In the genomic region with DNA sequence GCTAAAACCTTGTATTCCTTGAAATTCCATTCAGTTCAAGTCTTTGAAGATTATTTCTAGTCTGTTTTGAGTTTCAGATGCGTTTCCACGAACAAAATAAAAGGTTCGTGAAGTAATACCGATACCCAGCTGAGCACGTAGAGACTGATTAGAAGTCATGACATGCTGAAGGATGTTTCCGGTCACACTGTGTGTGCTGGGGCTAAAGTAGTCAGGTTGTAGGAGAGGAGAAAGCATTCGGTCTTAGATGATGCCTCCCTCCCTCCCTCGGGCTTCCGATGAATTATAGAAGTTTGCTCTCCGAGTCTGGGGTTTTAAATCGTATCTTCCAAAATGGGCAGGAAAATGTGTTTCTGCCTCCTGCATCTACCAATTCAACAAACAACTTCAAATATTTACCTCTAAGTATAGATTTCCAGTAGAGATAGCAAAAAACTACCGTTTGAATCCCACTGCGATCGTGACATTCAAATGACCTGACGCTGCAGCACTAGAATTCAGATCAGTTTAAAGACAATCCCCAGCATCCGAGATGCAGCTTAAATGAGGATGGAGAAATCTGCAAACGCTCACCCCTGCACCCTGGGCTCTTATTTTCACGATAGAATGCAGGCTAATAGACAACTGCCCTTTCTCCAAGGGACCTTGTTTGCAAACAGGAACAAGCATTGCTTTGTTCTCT, we compare ENCODE assay signal across 11 mouse cellular contexts. TPM values are rescaled to one million over a fixed set of nuclear protein-coding genes. Genes with fewer than 3 reads are reported as not detected.
DNase-seq lines count a peak whose midpoint lies in the region; ATAC-seq lines count a peak whose summit lies in the region.
"Had no signal": no experiment of that assay in that cellular context is flagged by ENCODE, and none has a peak within 500 bp of the region (broad histone marks: within the 10 kb centered on the region; RNA-seq: fewer than 3 reads in every experiment).

No protein-coding gene starts in this region.

- H3K27ac ChIP-seq in heart, embryonic 16.5 days (ENCODE audit: low read length) = no peak overlapping the region
- H3K27ac ChIP-seq in embryonic facial prominence, embryonic 15.5 days (replicated peaks) = no peak overlapping the region
- H3K27ac ChIP-seq in limb, embryonic 11.5 days (replicated peaks; ENCODE audit: low read depth, low read length) = no peak overlapping the region

- WGBS in heart, embryonic 16.5 days = 30% methylated on average over 18 of the region's 18 CpGs
- WGBS in embryonic facial prominence, embryonic 15.5 days = 25% methylated on average over 18 of the region's 18 CpGs
- WGBS in limb, embryonic 11.5 days = 35% methylated on average over 18 of the region's 18 CpGs

- DNase-seq in heart, postnatal 25 days (ENCODE audit: low spot score) = no peak
- DNase-seq in brain, adult 2 months (ENCODE audit: low read depth, low spot score) = peak; percentile 37
- DNase-seq in limb, embryonic 11.5 days (ENCODE audit: low spot score) = no peak
- no peak for DNase-seq in testis, postnatal 10 days (ENCODE audit: low spot score)
- no peak for DNase-seq in layer of hippocampus, adult 18-20 months (ENCODE audit: low spot score in 2 of 2)
- DNase-seq in Muller cell, postnatal 12 days (ENCODE audit: inconsistent ontology term) = no peak
- DNase-seq: gastrocnemius, postnatal 25 days; thymus, postnatal 4 days had no signal

- no peaks in the 10 kb centered on the region for H3K36me3 ChIP-seq in heart, embryonic 16.5 days (ENCODE audit: control insufficient read depth, insufficient read depth)
- H3K36me3 ChIP-seq in embryonic facial prominence, embryonic 15.5 days = no peaks in the 10 kb centered on the region
- no peaks in the 10 kb centered on the region for H3K36me3 ChIP-seq in limb, embryonic 11.5 days (ENCODE audit: control insufficient read depth, insufficient read depth, low read length)

- H3K27me3 ChIP-seq in heart, embryonic 16.5 days (ENCODE audit: control insufficient read depth, insufficient read depth, low read length) = no peaks in the 10 kb centered on the region
- no peaks in the 10 kb centered on the region for H3K27me3 ChIP-seq in embryonic facial prominence, embryonic 15.5 days
- no peaks in the 10 kb centered on the region for H3K27me3 ChIP-seq in limb, embryonic 11.5 days (ENCODE audit: control insufficient read depth, insufficient read depth, low read length)
- H3K27me3 ChIP-seq: megakaryocyte, embryonic 14.5 days had no signal

- H3K9ac ChIP-seq in heart, embryonic 16.5 days (ENCODE audit: low read length) = peak overlapping the region; percentile 12; the same call in 1 of the 2 replicates
- no peak overlapping the region for H3K9ac ChIP-seq in embryonic facial prominence, embryonic 15.5 days
- no peak overlapping the region for H3K9ac ChIP-seq in limb, embryonic 11.5 days (ENCODE audit: low read length)

- H3K4me2 ChIP-seq in heart, embryonic 16.5 days (ENCODE audit: low read depth, low read length) = peak overlapping the region; percentile 57
- H3K4me2 ChIP-seq in embryonic facial prominence, embryonic 15.5 days (replicated peaks) = peak overlapping the region; percentile 13
- H3K4me2 ChIP-seq in limb, embryonic 11.5 days (ENCODE audit: low read depth, severe bottlenecking) = peak overlapping the region; percentile 36; the same call in 1 of the 2 replicates

- no peaks in the 10 kb centered on the region for H3K9me3 ChIP-seq in heart, embryonic 16.5 days (replicated peaks; ENCODE audit: control insufficient read depth, low read length)
- H3K9me3 ChIP-seq in embryonic facial prominence, embryonic 15.5 days (replicated peaks) = no peaks in the 10 kb centered on the region
- H3K9me3 ChIP-seq in limb, embryonic 11.5 days (ENCODE audit: control insufficient read depth, low read length) = no peaks in the 10 kb centered on the region
- H3K9me3 ChIP-seq: megakaryocyte, embryonic 14.5 days had no signal

- ATAC-seq in heart, embryonic 16.5 days (replicated peaks; ENCODE audit: extremely low read depth, insufficient read depth, low FRiP score) = no peak
- ATAC-seq in embryonic facial prominence, embryonic 15.5 days (ENCODE audit: insufficient number of reproducible peaks, low FRiP score, low TSS enrichment, low read depth) = no peak
- no peak for ATAC-seq in limb, embryonic 11.5 days (ENCODE audit: insufficient number of reproducible peaks, low FRiP score, low TSS enrichment, low read depth)

- intact Hi-C loops in heart, postnatal 25 days (cut with DNase I) = loop anchor here (5.0 kb wide), 1 partner anchor 75 kb away; no protein-coding TSS in a partner anchor

- H3K4me1 ChIP-seq in heart, embryonic 16.5 days (ENCODE audit: control insufficient read depth, insufficient read depth, low read length) = peaks cover 21% of the 10 kb centered on the region
- H3K4me1 ChIP-seq in embryonic facial prominence, embryonic 15.5 days = peaks cover 11% of the 10 kb centered on the region; the same call in 1 of the 2 replicates
- no peaks in the 10 kb centered on the region for H3K4me1 ChIP-seq in limb, embryonic 11.5 days (ENCODE audit: control insufficient read depth, insufficient read depth, low read length)

- H3K4me3 ChIP-seq in heart, embryonic 16.5 days (ENCODE audit: low read length) = peak overlapping the region; percentile 35
- H3K4me3 ChIP-seq in embryonic facial prominence, embryonic 15.5 days (replicated peaks) = no peak overlapping the region
- H3K4me3 ChIP-seq in limb, embryonic 11.5 days (ENCODE audit: low read depth, low read length) = no peak overlapping the region
- H3K4me3 ChIP-seq: megakaryocyte, embryonic 14.5 days had no signal

RNA-seq across cellular contexts. Expression of gene Asah2, which starts 5.6 kb away (rescaled TPM):
- polyA plus RNA-seq in heart, embryonic 16.5 days (2015; fragmentation: Nextera tagmentation; extraction: Ambion mirVana) = 2.4 and 2.6 TPM in 2 replicates
- total RNA-seq in heart, postnatal 25 days (2021) = 10 to 100 TPM; 11.3 to 12.3 TPM
- polyA plus RNA-seq in embryonic facial prominence, embryonic 15.5 days (2015; fragmentation: Nextera tagmentation; extraction: Ambion mirVana) = 3.1 and 3.4 TPM in 2 replicates
- 1.0 and 1.2 TPM in 2 replicates for polyA plus RNA-seq in limb, embryonic 11.5 days (2014; fragmentation: Nextera tagmentation; extraction: Ambion mirVana)
- total RNA-seq in layer of hippocampus, adult 18-20 months (2021) = 1 to 10 TPM; 8.3 to 8.9 TPM
